Mouse (Mus musculus) midbrain, embryonic 11.5 days (tissue): ENCODE data around the gene Smco3. TPM values are rescaled to one million over a fixed set of nuclear protein-coding genes. Genes with fewer than 3 reads are reported as not detected.

Experiments used
- ATAC-seq: fragments of 200-750 bp; cut with Nextera tagmentation; 2 replicates; pipeline ENCODE4 v1.8.0; 2017; ENCODE audit warnings: moderate TSS enrichment, moderate library complexity; ENCODE audit not compliant: low FRiP score
- DNase-seq: peaks from one replicate; pipeline ENCODE4 v3.0.0; 2015; ENCODE audit warnings: low spot score; ENCODE audit errors: missing footprints
- H3K27ac ChIP-seq: fragments of 300-500 bp; sonication (generic); 2 replicates; pipeline ENCODE4 v1.5.1; 2014; ENCODE audit warnings: low read depth, low read length
- H3K27me3 ChIP-seq: fragments of 300-500 bp; sonication (generic); 2 replicates; pipeline ENCODE4 v1.6.1; 2014; ENCODE audit warnings: mild to moderate bottlenecking, low read length, moderate library complexity, mixed read lengths; ENCODE audit not compliant: control insufficient read depth, insufficient read depth
- H3K36me3 ChIP-seq: fragments of 300-500 bp; sonication (generic); 2 replicates; pipeline ENCODE4 v1.6.1; 2014; ENCODE audit warnings: mild to moderate bottlenecking, low read length, moderate library complexity, mixed read lengths; ENCODE audit not compliant: control insufficient read depth, insufficient read depth
- H3K4me1 ChIP-seq: fragments of 300-500 bp; sonication (generic); 2 replicates; pipeline ENCODE4 v1.6.1; 2014; ENCODE audit warnings: low read length; ENCODE audit not compliant: control insufficient read depth, insufficient read depth
- H3K4me2 ChIP-seq: fragments of 300-500 bp; sonication (generic); 2 replicates; pipeline ENCODE4 v1.6.1; 2014; ENCODE audit warnings: mild to moderate bottlenecking, moderate library complexity
- H3K4me3 ChIP-seq: fragments of 300-500 bp; sonication (generic); 2 replicates; pipeline ENCODE4 v1.5.1; 2014; ENCODE audit warnings: low read depth, low read length
- H3K9ac ChIP-seq: fragments of 300-500 bp; sonication (generic); 2 replicates; pipeline ENCODE4 v1.6.1; 2014; ENCODE audit warnings: low read length
- H3K9me3 ChIP-seq: fragments of 300-500 bp; sonication (generic); 2 replicates; pipeline ENCODE4 v1.6.1; 2016; ENCODE audit warnings: low read length; ENCODE audit not compliant: control insufficient read depth
- WGBS: fragments of 180-500 bp; shearing (Covaris S2); extraction: QIAGEN DNeasy Blood & Tissue Kit; methylation state at CpG from one replicate; pipeline ENCODE4 v1.1.7; 2014; 5-methylcytosine and 5-hydroxymethylcytosine counted together
- polyA plus RNA-seq: library from polyadenylated mRNA; unstranded; fragments of >200 nt; fragmentation: Nextera tagmentation; extraction: Ambion mirVana; gene quantifications from 2 replicates; pipeline ENCODE4 v1.2.1, GENCODE M21; 2014

Smco3 gene
- polyA plus RNA-seq, 1 experiment from 2014 or later, result 0.12 TPM

GRCm38 (mm10) chr6:136795850-136796249 lies 39.4 kb downstream of the Smco3 start:
- H3K4me2 ChIP-seq, result no peak overlapping the region
- no peaks in the 10 kb centered on the region for H3K27me3 ChIP-seq
- H3K27ac ChIP-seq, result no peak overlapping the region
- H3K4me3 ChIP-seq, result no peak overlapping the region
- H3K9ac ChIP-seq, result no peak overlapping the region
- no peak for ATAC-seq
- no peak for DNase-seq
- WGBS, result 62% methylated on average over 6 of the region's 6 CpGs
- no peaks in the 10 kb centered on the region for H3K9me3 ChIP-seq
- H3K4me1 ChIP-seq, result no peaks in the 10 kb centered on the region; the same call in 1 of the 2 replicates
- H3K36me3 ChIP-seq, result no peaks in the 10 kb centered on the region

- Histone ChIP-seq H3K27me3 (no peaks in the 10 kb centered on the region), H3K9me3 (no peaks in the 10 kb centered on the region), H3K4me3 (no peak overlapping the region), H3K4me1 (no peaks in the 10 kb centered on the region; the same call in 1 of the 2 replicates), H3K36me3 (no peaks in the 10 kb centered on the region), H3K9ac (no peak overlapping the region), H3K4me2 (no peak overlapping the region), H3K27ac (no peak overlapping the region)
- no peak for DNase-seq
- ATAC-seq, result no peak
- WGBS, result 50% methylated on average over 1 of the region's 1 CpGs
Observed at GRCm38 (mm10) chr6:136795110-136795509, 40.1 kb downstream of the Smco3 start.

GRCm38 (mm10) chr6:136793831-136794525 lies 41.3 kb downstream of the Smco3 start:
- H3K9me3 ChIP-seq, result no peaks in the 10 kb centered on the region
- no peaks in the 10 kb centered on the region; the same call in 1 of the 2 replicates for H3K4me1 ChIP-seq
- peak; percentile 57 for ATAC-seq
- no peak overlapping the region for H3K27ac ChIP-seq
- peak overlapping the region; percentile 48 for H3K4me2 ChIP-seq
- under 1% methylated on average over 20 of the region's 24 CpGs for WGBS
- H3K4me3 ChIP-seq, result peak overlapping the region; percentile 25
- no peaks in the 10 kb centered on the region for H3K27me3 ChIP-seq
- H3K9ac ChIP-seq, result peak overlapping the region; percentile 29; the same call in 1 of the 2 replicates
- peak; percentile 90 for DNase-seq
- H3K36me3 ChIP-seq, result no peaks in the 10 kb centered on the region

GRCm38 (mm10) chr6:136792884-136793758 lies 42.1 kb downstream of the Smco3 start:
- no peak overlapping the region for H3K4me3 ChIP-seq
- 28% methylated on average over 16 of the region's 16 CpGs for WGBS
- ATAC-seq (peak; percentile 49; the same call in 1 of the 2 replicates), DNase-seq (no peak)
- no peak overlapping the region for H3K27ac ChIP-seq
- no peaks in the 10 kb centered on the region; the same call in 1 of the 2 replicates for H3K4me1 ChIP-seq
- no peaks in the 10 kb centered on the region for H3K36me3 ChIP-seq
- no peaks in the 10 kb centered on the region for H3K27me3 ChIP-seq
- H3K9me3 ChIP-seq, result no peaks in the 10 kb centered on the region
- peak overlapping the region; percentile 48 for H3K4me2 ChIP-seq
- H3K9ac ChIP-seq, result no peak overlapping the region

- H3K9ac ChIP-seq, result no peak overlapping the region
- no peaks in the 10 kb centered on the region for H3K9me3 ChIP-seq
- DNase-seq (no peak), ATAC-seq (no peak)
- H3K36me3 ChIP-seq, result no peaks in the 10 kb centered on the region
- H3K27ac ChIP-seq, result no peak overlapping the region
- H3K4me1 ChIP-seq, result no peaks in the 10 kb centered on the region; the same call in 1 of the 2 replicates
- H3K27me3 ChIP-seq, result no peaks in the 10 kb centered on the region
- H3K4me3 ChIP-seq, result no peak overlapping the region
- WGBS, result 86% methylated on average over 5 of the region's 5 CpGs
- no peak overlapping the region for H3K4me2 ChIP-seq
Observed at GRCm38 (mm10) chr6:136789391-136789971, 45.8 kb downstream of the Smco3 start.

- ATAC-seq (no peak), DNase-seq (no peak)
- Histone ChIP-seq H3K27ac (no peak overlapping the region), H3K36me3 (no peaks in the 10 kb centered on the region), H3K27me3 (no peaks in the 10 kb centered on the region), H3K4me2 (no peak overlapping the region), H3K4me1 (no peaks in the 10 kb centered on the region), H3K4me3 (no peak overlapping the region), H3K9me3 (no peaks in the 10 kb centered on the region), H3K9ac (no peak overlapping the region)
- WGBS, result 86% methylated on average over 9 of the region's 9 CpGs
Observed at GRCm38 (mm10) chr6:136782761-136783160, 52.5 kb downstream of the Smco3 start.

- 83% methylated on average over 12 of the region's 12 CpGs for WGBS
- H3K27me3 ChIP-seq, result no peaks in the 10 kb centered on the region
- H3K9me3 ChIP-seq, result no peaks in the 10 kb centered on the region
- H3K36me3 ChIP-seq, result no peaks in the 10 kb centered on the region
- no peak overlapping the region for H3K4me2 ChIP-seq
- no peak for DNase-seq
- no peak overlapping the region for H3K4me3 ChIP-seq
- H3K4me1 ChIP-seq, result no peaks in the 10 kb centered on the region
- no peak overlapping the region for H3K9ac ChIP-seq
- H3K27ac ChIP-seq, result no peak overlapping the region
- no peak for ATAC-seq
Observed at GRCm38 (mm10) chr6:136782146-136782545, 53.1 kb downstream of the Smco3 start.

DNA sequence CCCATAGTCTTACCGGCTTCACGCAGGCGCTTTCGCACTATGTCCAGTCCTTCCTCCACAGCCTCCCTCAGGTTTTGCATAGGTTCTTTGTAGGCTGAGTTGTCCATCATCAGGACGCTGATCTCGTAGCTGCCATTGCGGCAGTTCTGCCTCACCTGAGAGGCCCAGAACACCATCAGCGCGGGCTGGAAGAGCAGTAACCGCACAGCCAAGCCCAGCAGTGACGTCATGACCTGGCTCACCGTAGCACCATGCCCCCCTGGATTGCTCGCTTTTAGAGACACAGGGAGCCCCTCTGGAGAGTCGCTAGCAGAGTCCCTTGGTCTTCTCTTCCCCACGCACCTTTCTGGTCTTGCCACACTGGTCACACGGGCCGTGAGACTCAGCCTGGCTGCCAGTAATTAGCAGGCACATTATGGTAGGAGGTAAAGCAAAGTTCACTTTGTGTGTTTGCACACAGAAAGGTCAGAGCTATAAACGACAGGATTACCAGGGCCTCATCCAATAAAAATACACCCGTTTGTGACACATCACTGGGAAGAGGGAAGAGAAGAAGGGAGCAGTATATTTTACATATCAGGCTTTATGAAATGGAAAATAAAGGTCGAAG lies 53.8 kb downstream of the Smco3 start, which contains the start of gene Gucy2c:
TSS of gene Gucy2c (minus strand) at position 389 of the 610 bp plus-strand sequence.
- Histone ChIP-seq H3K4me3 (no peak within 1 kb of the TSS), H3K4me1 (no peaks in the 10 kb centered on the region), H3K4me2 (no peak within 1 kb of the TSS), H3K36me3 (no peaks in the 10 kb centered on the region), H3K9me3 (no peaks in the 10 kb centered on the region), H3K9ac (no peak within 1 kb of the TSS), H3K27me3 (no peaks in the 10 kb centered on the region), H3K27ac (no peak within 1 kb of the TSS)
- DNase-seq (no peak), ATAC-seq (no peak)
- WGBS, result 81% methylated on average over 20 of the region's 20 CpGs
